Mouse (Mus musculus) embryonic facial prominence, embryonic 13.5 days (tissue): ENCODE results near the gene Morc4. TPM values are rescaled to one million over a fixed set of nuclear protein-coding genes. Genes with fewer than 3 reads are reported as not detected.

Source experiments
- ATAC-seq: fragments of 200-750 bp; cut with Nextera tagmentation; 2 replicates; pipeline ENCODE4 v1.8.0; 2017; ENCODE audit warnings: low read depth; ENCODE audit not compliant: insufficient number of reproducible peaks, insufficient read depth, low FRiP score, low TSS enrichment
- H3K27ac ChIP-seq: fragments of 300-500 bp; sonication (generic); 2 replicates; pipeline ENCODE4 v1.5.1; 2015; ENCODE audit warnings: moderate library complexity, mild to moderate bottlenecking, inconsistent platforms
- H3K27me3 ChIP-seq: fragments of 300-500 bp; sonication (generic); 2 replicates; pipeline ENCODE4 v1.6.1; 2015; ENCODE audit warnings: mild to moderate bottlenecking, inconsistent platforms
- H3K36me3 ChIP-seq: fragments of 300-500 bp; sonication (generic); 2 replicates; pipeline ENCODE4 v1.6.1; 2015; ENCODE audit warnings: mild to moderate bottlenecking, inconsistent platforms
- H3K4me1 ChIP-seq: fragments of 300-500 bp; sonication (generic); 2 replicates; pipeline ENCODE4 v1.6.1; 2015; ENCODE audit warnings: inconsistent platforms
- H3K4me2 ChIP-seq: fragments of 300-500 bp; sonication (generic); 2 replicates; pipeline ENCODE4 v1.6.1; 2015; ENCODE audit warnings: moderate library complexity, mild to moderate bottlenecking, inconsistent platforms
- H3K4me3 ChIP-seq: fragments of 300-500 bp; sonication (generic); 2 replicates; pipeline ENCODE4 v1.5.1; 2015; ENCODE audit warnings: mild to moderate bottlenecking, inconsistent platforms
- H3K9ac ChIP-seq: fragments of 300-500 bp; sonication (generic); 2 replicates; pipeline ENCODE4 v1.6.1; 2015; ENCODE audit warnings: mild to moderate bottlenecking, inconsistent platforms
- H3K9me3 ChIP-seq: fragments of 300-500 bp; sonication (generic); 2 replicates; pipeline ENCODE4 v1.6.1; 2016; ENCODE audit warnings: inconsistent platforms
- WGBS: fragments of 180-500 bp; shearing (Covaris S2); methylation state at CpG from one replicate; pipeline ENCODE4 v1.1.7; 2015; ENCODE audit warnings: mixed read lengths; 5-methylcytosine and 5-hydroxymethylcytosine counted together
- polyA plus RNA-seq: library from polyadenylated mRNA; unstranded; fragments of >200 nt; fragmentation: Nextera tagmentation; extraction: Ambion mirVana; gene quantifications from 2 replicates; pipeline ENCODE4 v1.2.1, GENCODE M21; 2015

Gene Morc4
- polyA plus RNA-seq, 1 experiment from 2014 or later = 16.4 TPM

DNA sequence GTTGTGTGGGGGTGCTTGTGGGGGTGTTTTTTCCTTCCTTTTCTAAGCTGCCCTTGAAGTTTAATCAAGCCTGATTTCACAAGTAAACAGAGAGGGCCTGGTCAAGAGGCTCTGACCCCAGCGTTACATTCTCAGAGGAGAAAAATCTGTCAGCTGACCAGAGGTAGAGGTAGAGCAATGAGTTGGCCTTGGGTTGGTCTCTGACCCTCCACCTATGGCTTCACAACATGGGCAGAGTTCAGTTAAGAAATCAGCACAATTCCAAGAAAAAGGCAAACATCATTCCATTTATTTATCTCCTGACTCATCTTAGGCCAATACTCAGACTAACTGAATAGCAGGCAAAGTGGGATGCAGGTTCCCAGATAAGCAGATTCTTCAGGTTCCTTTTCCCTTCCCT is 92.6 kb downstream of the Morc4 start:
- Histone ChIP-seq H3K4me1 (no peaks in the 10 kb centered on the region), H3K9me3 (no peaks in the 10 kb centered on the region), H3K27ac (no peak overlapping the region), H3K36me3 (no peaks in the 10 kb centered on the region), H3K4me2 (no peak overlapping the region), H3K27me3 (peaks cover 62% of the 10 kb centered on the region), H3K9ac (no peak overlapping the region), H3K4me3 (no peak overlapping the region)
- 92% methylated on average over 1 of the region's 1 CpGs for WGBS
- ATAC-seq = no peak

DNA sequence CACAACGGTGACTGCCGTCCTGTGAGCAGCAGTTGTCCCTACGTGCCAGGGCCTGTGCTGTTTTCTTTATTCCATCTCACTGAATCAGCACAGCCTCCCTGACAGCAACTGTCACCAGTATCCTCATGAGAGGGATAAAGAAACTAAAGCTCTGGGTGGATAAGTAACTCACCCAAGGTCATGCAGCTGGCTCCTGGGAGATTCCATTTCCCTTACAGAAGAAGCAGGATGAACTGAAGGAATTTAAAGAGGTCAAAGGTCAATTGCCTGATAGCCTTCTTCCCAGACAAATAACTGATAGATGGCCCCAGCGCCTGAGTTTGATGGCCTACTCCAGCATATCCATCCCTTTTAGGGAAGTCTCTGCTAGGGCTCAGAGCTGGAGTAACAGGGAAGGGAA is 94.1 kb downstream of the Morc4 start:
- no peak overlapping the region for H3K27ac ChIP-seq
- H3K4me3 ChIP-seq = no peak overlapping the region
- H3K9ac ChIP-seq = no peak overlapping the region
- no peak overlapping the region for H3K4me2 ChIP-seq
- H3K9me3 ChIP-seq = no peaks in the 10 kb centered on the region
- 42% methylated on average over 4 of the region's 4 CpGs for WGBS
- no peak for ATAC-seq
- no peaks in the 10 kb centered on the region for H3K4me1 ChIP-seq
- no peaks in the 10 kb centered on the region for H3K36me3 ChIP-seq
- H3K27me3 ChIP-seq = peaks cover 48% of the 10 kb centered on the region

DNA sequence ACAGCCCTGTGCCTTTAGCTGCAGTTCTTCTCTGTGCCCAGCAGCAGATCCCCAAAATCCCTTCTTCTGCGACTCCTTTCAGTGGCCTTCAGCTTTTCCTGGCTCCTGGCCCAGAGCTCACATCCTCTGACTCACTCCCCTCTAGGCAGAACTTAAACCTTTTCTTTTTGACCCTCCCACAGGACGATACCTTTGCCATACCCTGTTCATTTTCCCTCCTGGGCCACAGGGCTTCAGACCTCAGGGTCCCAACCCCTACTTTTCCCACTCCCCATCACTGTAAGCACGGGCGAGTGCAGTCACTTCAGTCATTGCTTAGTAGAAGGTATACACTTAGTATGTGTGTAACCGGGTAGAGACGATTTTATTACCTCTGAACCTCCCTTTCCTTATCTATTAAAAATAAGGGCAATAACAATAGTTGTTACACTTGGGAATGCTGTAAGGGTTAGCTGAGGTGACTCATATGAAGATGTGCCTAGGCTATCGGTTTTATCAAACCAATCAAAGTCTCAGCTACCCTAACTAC is 96.3 kb downstream of the Morc4 start:
- no peak for ATAC-seq
- no peak overlapping the region for H3K9ac ChIP-seq
- no peak overlapping the region for H3K4me2 ChIP-seq
- WGBS = 70% methylated on average over 7 of the region's 7 CpGs
- H3K9me3 ChIP-seq = no peaks in the 10 kb centered on the region
- peaks cover 38% of the 10 kb centered on the region for H3K27me3 ChIP-seq
- H3K4me1 ChIP-seq = no peaks in the 10 kb centered on the region
- H3K4me3 ChIP-seq = no peak overlapping the region
- no peaks in the 10 kb centered on the region for H3K36me3 ChIP-seq
- H3K27ac ChIP-seq = no peak overlapping the region

DNA sequence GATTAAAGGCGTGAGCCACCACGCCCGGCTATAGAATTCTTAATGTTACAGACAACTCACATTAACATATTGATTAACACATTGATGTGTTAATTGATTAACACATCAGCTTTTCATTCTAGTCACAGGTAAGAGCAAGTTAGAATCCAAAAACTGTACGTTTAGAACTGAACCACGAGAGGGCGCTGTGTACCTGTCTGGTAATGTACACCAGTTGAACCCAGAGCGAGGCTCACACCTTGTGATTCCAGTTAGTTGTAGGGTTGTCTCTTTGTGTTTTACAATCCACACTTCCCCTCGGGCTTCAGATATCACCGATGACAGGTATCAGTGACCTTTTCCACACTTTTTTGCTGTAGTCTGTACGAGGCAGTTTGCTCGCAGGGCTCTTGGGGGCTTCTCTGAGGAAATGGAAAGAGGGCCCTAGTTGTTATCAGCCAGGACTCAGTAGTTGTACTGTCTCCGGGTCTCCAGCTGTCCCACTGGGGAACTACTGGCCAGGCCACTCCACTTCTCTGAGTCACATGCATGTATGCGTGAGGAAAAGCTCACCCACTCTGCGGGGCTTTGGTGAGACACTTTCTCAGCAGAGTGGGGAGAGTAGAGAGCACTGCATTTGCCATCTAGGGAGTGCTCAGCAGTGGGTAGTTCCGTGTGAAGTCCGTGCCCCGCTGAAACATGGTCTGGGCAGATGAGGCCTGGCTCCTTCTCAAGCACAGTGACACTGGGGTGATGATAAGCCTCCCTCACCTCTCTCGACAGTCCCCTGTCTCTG is 97.0 kb downstream of the Morc4 start:
- no peaks in the 10 kb centered on the region for H3K36me3 ChIP-seq
- H3K4me2 ChIP-seq = no peak overlapping the region
- ATAC-seq = no peak
- H3K9ac ChIP-seq = no peak overlapping the region
- no peaks in the 10 kb centered on the region for H3K9me3 ChIP-seq
- peaks cover 34% of the 10 kb centered on the region for H3K27me3 ChIP-seq
- no peak overlapping the region for H3K4me3 ChIP-seq
- no peak overlapping the region for H3K27ac ChIP-seq
- 36% methylated on average over 18 of the region's 18 CpGs for WGBS
- no peaks in the 10 kb centered on the region for H3K4me1 ChIP-seq

Other genes starting within 250 kb of the Morc4 start
- 3.4 and 4.1 TPM in 2 replicates for gene Tbc1d8b, start 186.7 kb downstream of the Morc4 start, polyA plus RNA-seq
- 0.63 and 0.70 TPM in 2 replicates for gene Gm15013, start 157.2 kb downstream of the Morc4 start, polyA plus RNA-seq
- not detected in 2 replicates for gene Ripply1, start 89.3 kb downstream of the Morc4 start, polyA plus RNA-seq
- gene Cldn2, start 70.8 kb downstream of the Morc4 start, polyA plus RNA-seq = 0.19 TPM in 1 of 2 replicates, not detected in the other
- 5.2 and 5.7 TPM in 2 replicates for gene Rbm41, start 126.9 kb upstream of the Morc4 start, polyA plus RNA-seq
- 1.3 and 1.5 TPM in 2 replicates for gene Nup62cl, start 191.0 kb upstream of the Morc4 start, polyA plus RNA-seq
- gene Pih1h3b, start 191.2 kb upstream of the Morc4 start, polyA plus RNA-seq = not detected in 2 replicates